Mouse (Mus musculus): Measurements from ENCODE around the gene Bcl2. TPM values are rescaled to one million over a fixed set of nuclear protein-coding genes. Genes with fewer than 3 reads are reported as not detected.
"Not testable (repeated sequence)": the region's sequence is repeated elsewhere in the genome, so short reads cannot be mapped to it uniquely, and the experiment has no call there.

The Bcl2 gene
- polyA plus RNA-seq, 1 experiment from 2014 or later: 18.5 TPM

- WGBS: 93% methylated on average over 6 of the region's 6 CpGs
- Histone ChIP-seq H3K27ac (ENCODE audit: low read length) (no peak overlapping the region), H3K4me1 (replicated peaks; ENCODE audit: control insufficient read depth, insufficient read depth, low read length) (no peaks in the 10 kb centered on the region), H3K36me3 (ENCODE audit: control insufficient read depth, insufficient read depth, low read length) (peaks cover 13% of the 10 kb centered on the region), H3K27me3 (ENCODE audit: control insufficient read depth, insufficient read depth, low read depth, low read length) (no peaks in the 10 kb centered on the region), H3K9ac (ENCODE audit: low read length) (no peak overlapping the region), H3K4me3 (ENCODE audit: low read length) (no peak overlapping the region), H3K4me2 (ENCODE audit: low read depth, low read length) (no peak overlapping the region), H3K9me3 (ENCODE audit: control insufficient read depth, low read length) (no peaks in the 10 kb centered on the region)
- no peak for ATAC-seq (ENCODE audit: low read depth)
Observed at GRCm38 (mm10) chr1:106742980-106743379, 28.9 kb upstream of the Bcl2 start.

- Histone ChIP-seq H3K27ac (ENCODE audit: low read length) (no peak overlapping the region), H3K27me3 (ENCODE audit: control insufficient read depth, insufficient read depth, low read depth, low read length) (no peaks in the 10 kb centered on the region), H3K9ac (ENCODE audit: low read length) (no peak overlapping the region), H3K4me2 (ENCODE audit: low read depth, low read length) (no peak overlapping the region), H3K9me3 (ENCODE audit: control insufficient read depth, low read length) (no peaks in the 10 kb centered on the region), H3K4me3 (ENCODE audit: low read length) (no peak overlapping the region), H3K4me1 (replicated peaks; ENCODE audit: control insufficient read depth, insufficient read depth, low read length) (no peaks in the 10 kb centered on the region), H3K36me3 (ENCODE audit: control insufficient read depth, insufficient read depth, low read length) (peaks cover 13% of the 10 kb centered on the region)
- 92% methylated on average over 4 of the region's 4 CpGs for WGBS
- ATAC-seq (ENCODE audit: low read depth): no peak
Observed at GRCm38 (mm10) chr1:106740735-106741134, 26.7 kb upstream of the Bcl2 start.

- Histone ChIP-seq H3K9ac (ENCODE audit: low read length) (no peak overlapping the region), H3K27me3 (ENCODE audit: control insufficient read depth, insufficient read depth, low read depth, low read length) (no peaks in the 10 kb centered on the region), H3K4me1 (replicated peaks; ENCODE audit: control insufficient read depth, insufficient read depth, low read length) (no peaks in the 10 kb centered on the region), H3K27ac (ENCODE audit: low read length) (no peak overlapping the region), H3K4me3 (ENCODE audit: low read length) (no peak overlapping the region), H3K4me2 (ENCODE audit: low read depth, low read length) (no peak overlapping the region), H3K36me3 (ENCODE audit: control insufficient read depth, insufficient read depth, low read length) (peaks cover 11% of the 10 kb centered on the region), H3K9me3 (ENCODE audit: control insufficient read depth, low read length) (no peaks in the 10 kb centered on the region)
- no peak for ATAC-seq (ENCODE audit: low read depth)
- WGBS: 89% methylated on average over 5 of the region's 5 CpGs
Observed at GRCm38 (mm10) chr1:106739810-106740209, 25.7 kb upstream of the Bcl2 start.

GRCm38 (mm10) chr1:106738092-106738491 is 24.0 kb upstream of the Bcl2 start:
- no peak for ATAC-seq (ENCODE audit: low read depth)
- H3K27me3 ChIP-seq (ENCODE audit: control insufficient read depth, insufficient read depth, low read depth, low read length): no peaks in the 10 kb centered on the region
- no peak overlapping the region for H3K9ac ChIP-seq (ENCODE audit: low read length)
- no peaks in the 10 kb centered on the region for H3K4me1 ChIP-seq (replicated peaks; ENCODE audit: control insufficient read depth, insufficient read depth, low read length)
- no peak overlapping the region for H3K4me3 ChIP-seq (ENCODE audit: low read length)
- no peaks in the 10 kb centered on the region for H3K9me3 ChIP-seq (ENCODE audit: control insufficient read depth, low read length)
- H3K27ac ChIP-seq (ENCODE audit: low read length): no peak overlapping the region
- 89% methylated on average over 3 of the region's 3 CpGs for WGBS
- H3K4me2 ChIP-seq (ENCODE audit: low read depth, low read length): no peak overlapping the region
- peaks cover 15% of the 10 kb centered on the region for H3K36me3 ChIP-seq (ENCODE audit: control insufficient read depth, insufficient read depth, low read length)

- no peak for ATAC-seq (ENCODE audit: low read depth)
Observed at GRCm38 (mm10) chr1:106736211-106736610, 22.1 kb upstream of the Bcl2 start.

GRCm38 (mm10) chr1:106735586-106735985 is 21.5 kb upstream of the Bcl2 start:
- 54% methylated on average over 2 of the region's 2 CpGs for WGBS
- Histone ChIP-seq H3K27me3 (ENCODE audit: control insufficient read depth, insufficient read depth, low read depth, low read length) (no peaks in the 10 kb centered on the region), H3K4me1 (replicated peaks; ENCODE audit: control insufficient read depth, insufficient read depth, low read length) (no peaks in the 10 kb centered on the region), H3K27ac (ENCODE audit: low read length) (no peak overlapping the region), H3K4me2 (ENCODE audit: low read depth, low read length) (no peak overlapping the region), H3K36me3 (ENCODE audit: control insufficient read depth, insufficient read depth, low read length) (peaks cover 10% of the 10 kb centered on the region), H3K9me3 (ENCODE audit: control insufficient read depth, low read length) (no peaks in the 10 kb centered on the region), H3K9ac (ENCODE audit: low read length) (no peak overlapping the region), H3K4me3 (ENCODE audit: low read length) (no peak overlapping the region)
- no peak for ATAC-seq (ENCODE audit: low read depth)

More at GRCm38 (mm10) chr1:106736211-106736610, 22.1 kb upstream of the Bcl2 start:
- Histone ChIP-seq H3K9ac (ENCODE audit: low read length) (no peak overlapping the region), H3K4me2 (ENCODE audit: low read depth, low read length) (no peak overlapping the region), H3K27ac (ENCODE audit: low read length) (no peak overlapping the region), H3K36me3 (ENCODE audit: control insufficient read depth, insufficient read depth, low read length) (peaks cover 10% of the 10 kb centered on the region), H3K9me3 (ENCODE audit: control insufficient read depth, low read length) (no peaks in the 10 kb centered on the region), H3K27me3 (ENCODE audit: control insufficient read depth, insufficient read depth, low read depth, low read length) (no peaks in the 10 kb centered on the region), H3K4me1 (replicated peaks; ENCODE audit: control insufficient read depth, insufficient read depth, low read length) (no peaks in the 10 kb centered on the region), H3K4me3 (ENCODE audit: low read length) (no peak overlapping the region)
- WGBS: 94% methylated on average over 8 of the region's 8 CpGs

GRCm38 (mm10) chr1:106722061-106722460 is 8.0 kb upstream of the Bcl2 start:
- Histone ChIP-seq H3K36me3 (ENCODE audit: control insufficient read depth, insufficient read depth, low read length) (peaks cover 3% of the 10 kb centered on the region; the same call in 1 of the 2 replicates), H3K4me3 (ENCODE audit: low read length) (no peak overlapping the region), H3K27ac (ENCODE audit: low read length) (no peak overlapping the region), H3K27me3 (ENCODE audit: control insufficient read depth, insufficient read depth, low read depth, low read length) (no peaks in the 10 kb centered on the region), H3K4me1 (replicated peaks; ENCODE audit: control insufficient read depth, insufficient read depth, low read length) (no peaks in the 10 kb centered on the region), H3K4me2 (ENCODE audit: low read depth, low read length) (no peak overlapping the region), H3K9me3 (ENCODE audit: control insufficient read depth, low read length) (no peaks in the 10 kb centered on the region), H3K9ac (ENCODE audit: low read length) (no peak overlapping the region)
- WGBS: 55% methylated on average over 5 of the region's 5 CpGs
- ATAC-seq (ENCODE audit: low read depth): no peak

- not testable (repeated sequence) for H3K9ac ChIP-seq (ENCODE audit: low read length); H3K9me3 ChIP-seq (ENCODE audit: control insufficient read depth, low read length); ATAC-seq (ENCODE audit: low read depth); H3K27ac ChIP-seq (ENCODE audit: low read length); H3K4me1 ChIP-seq (replicated peaks; ENCODE audit: control insufficient read depth, insufficient read depth, low read length); H3K4me2 ChIP-seq (ENCODE audit: low read depth, low read length); H3K36me3 ChIP-seq (ENCODE audit: control insufficient read depth, insufficient read depth, low read length); H3K27me3 ChIP-seq (ENCODE audit: control insufficient read depth, insufficient read depth, low read depth, low read length); H3K4me3 ChIP-seq (ENCODE audit: low read length)
- 67% methylated on average over 7 of the region's 7 CpGs for WGBS
Observed at GRCm38 (mm10) chr1:106717736-106718135, 3.7 kb upstream of the Bcl2 start.

GRCm38 (mm10) chr1:106717071-106717601 is 3.1 kb upstream of the Bcl2 start:
- ATAC-seq (ENCODE audit: low read depth): no peak
- no peak overlapping the region for H3K9ac ChIP-seq (ENCODE audit: low read length)
- H3K4me3 ChIP-seq (ENCODE audit: low read length): no peak overlapping the region
- H3K9me3 ChIP-seq (ENCODE audit: control insufficient read depth, low read length): no peaks in the 10 kb centered on the region
- no peaks in the 10 kb centered on the region for H3K27me3 ChIP-seq (ENCODE audit: control insufficient read depth, insufficient read depth, low read depth, low read length)
- WGBS: 27% methylated on average over 7 of the region's 7 CpGs
- H3K36me3 ChIP-seq (ENCODE audit: control insufficient read depth, insufficient read depth, low read length): no peaks in the 10 kb centered on the region
- H3K4me1 ChIP-seq (replicated peaks; ENCODE audit: control insufficient read depth, insufficient read depth, low read length): peaks cover 5% of the 10 kb centered on the region
- no peak overlapping the region for H3K4me2 ChIP-seq (ENCODE audit: low read depth, low read length)
- H3K27ac ChIP-seq (ENCODE audit: low read length): no peak overlapping the region

- Histone ChIP-seq H3K36me3 (ENCODE audit: control insufficient read depth, insufficient read depth, low read length) (no peaks in the 10 kb centered on the region), H3K9me3 (ENCODE audit: control insufficient read depth, low read length) (no peaks in the 10 kb centered on the region), H3K4me3 (ENCODE audit: low read length) (no peak overlapping the region), H3K4me2 (ENCODE audit: low read depth, low read length) (no peak overlapping the region), H3K27ac (ENCODE audit: low read length) (no peak overlapping the region), H3K9ac (ENCODE audit: low read length) (no peak overlapping the region), H3K4me1 (replicated peaks; ENCODE audit: control insufficient read depth, insufficient read depth, low read length) (peaks cover 11% of the 10 kb centered on the region), H3K27me3 (ENCODE audit: control insufficient read depth, insufficient read depth, low read depth, low read length) (no peaks in the 10 kb centered on the region)
- 84% methylated on average over 3 of the region's 3 CpGs for whole genome bisulfite sequencing
- ATAC-seq (ENCODE audit: low read depth): no peak
Observed at GRCm38 (mm10) chr1:106716141-106716540, 2.1 kb upstream of the Bcl2 start.

Measured in lung, embryonic 16.5 days (tissue).